Mouse (Mus musculus) granulocyte monocyte progenitor cell, adult 5-6 weeks (primary cell): ENCODE data around the gene Plk3. TPM values are rescaled to one million over a fixed set of nuclear protein-coding genes. Genes with fewer than 3 reads are reported as not detected.
A peak's percentile ranks its signal among the peaks of the same experiment; 100 is the strongest.

Experiments
- ATAC-seq: replicated peaks from 2 replicates; pipeline ENCODE4 v1.8.0; 2016; ENCODE audit warnings: mild to moderate bottlenecking, moderate TSS enrichment, inconsistent platforms; ENCODE audit not compliant: poor library complexity, severe bottlenecking
- total RNA-seq, 2 experiments: library from RNA; stranded (forward) in 1 of 2; stranded (reverse) in 1 of 2; fragments of 200-712, 200-1000 nt in 1 of 2; fragments of >200 nt in 1 of 2; fragmentation: Nextera tagmentation in 1 of 2; gene quantifications; 2 replicates each; pipeline ENCODE4 v1.2.3; 2014 to 2017

Gene Plk3
- total RNA-seq, 2 experiments from 2014 or later: 1.5 TPM

DNA sequence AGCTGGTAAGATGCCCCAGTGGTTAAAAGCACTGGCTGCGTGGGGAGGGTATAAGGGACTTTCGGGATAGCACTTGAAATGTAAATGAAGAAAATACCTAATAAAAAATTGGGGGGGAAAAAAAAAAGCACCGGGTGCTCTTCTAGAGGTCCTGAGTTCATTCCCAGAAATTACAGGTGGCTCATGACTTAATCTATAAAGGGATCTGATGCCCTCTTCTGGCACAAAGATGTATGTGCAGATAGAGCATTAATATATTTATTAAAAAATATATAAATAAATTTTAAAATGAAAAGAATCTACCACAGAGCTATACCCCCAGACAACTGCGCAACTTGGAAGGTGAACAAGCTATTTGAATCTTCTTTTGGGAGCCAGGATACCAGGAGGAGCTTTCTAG, 6.8 kb upstream of the Plk3 start:
- ATAC-seq: no peak

- ATAC-seq: peak; percentile 49; the same call in 1 of the 2 replicates
These were observed 5.5 kb upstream of the Plk3 start for GRCm38 (mm10) chr4:117139217-117139612.

DNA sequence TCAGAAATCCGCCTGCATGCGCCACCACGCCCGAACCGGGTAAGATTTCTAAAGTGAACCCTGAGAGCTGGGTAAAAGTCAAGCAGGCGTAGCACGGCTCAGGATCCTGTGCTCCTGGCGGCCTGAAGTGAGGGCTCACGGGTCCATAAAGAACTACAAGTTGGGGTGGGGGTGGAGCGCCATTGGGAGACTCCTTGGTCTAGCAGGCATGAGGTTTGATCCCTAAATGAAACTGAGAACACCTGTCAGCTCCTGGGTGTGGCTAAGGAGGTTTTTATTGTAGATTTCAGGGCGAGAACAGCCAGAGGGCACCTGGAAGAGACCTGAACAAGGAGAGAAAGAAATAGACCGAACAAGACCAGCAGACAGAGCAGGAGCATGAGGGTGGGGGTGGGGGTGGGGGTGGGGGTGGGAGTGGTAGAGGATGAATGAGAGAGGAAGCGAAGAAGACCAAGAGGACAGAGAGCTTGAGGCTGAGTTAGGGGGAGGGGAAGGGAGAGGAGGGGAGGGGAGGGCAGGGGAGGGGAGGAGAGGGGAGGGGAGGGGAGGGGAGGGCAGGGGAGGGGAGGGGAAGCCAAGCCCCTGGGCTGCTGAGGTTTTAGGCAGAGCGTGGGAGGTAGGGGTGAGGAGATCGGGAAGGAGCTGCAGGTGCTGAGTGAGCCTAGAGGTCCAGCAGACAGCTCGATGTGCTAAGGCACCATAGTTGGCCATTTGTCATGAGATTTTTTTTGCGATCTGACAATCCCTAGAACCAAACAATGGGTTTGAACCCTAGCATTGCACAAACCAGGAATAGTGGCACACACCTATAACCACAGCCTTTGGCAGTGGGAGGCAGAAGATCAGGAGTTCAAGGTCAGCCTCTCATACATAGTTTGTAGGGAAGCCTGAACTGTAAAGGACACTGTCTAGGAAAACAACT, 4.8 kb upstream of the Plk3 start:
- no peak for ATAC-seq

GRCm38 (mm10) chr4:117136034-117136433, 2.3 kb upstream of the Plk3 start:
- 0 out of 2 replicates have a peak, but pooled peaks have one; percentile 8 for ATAC-seq

DNA sequence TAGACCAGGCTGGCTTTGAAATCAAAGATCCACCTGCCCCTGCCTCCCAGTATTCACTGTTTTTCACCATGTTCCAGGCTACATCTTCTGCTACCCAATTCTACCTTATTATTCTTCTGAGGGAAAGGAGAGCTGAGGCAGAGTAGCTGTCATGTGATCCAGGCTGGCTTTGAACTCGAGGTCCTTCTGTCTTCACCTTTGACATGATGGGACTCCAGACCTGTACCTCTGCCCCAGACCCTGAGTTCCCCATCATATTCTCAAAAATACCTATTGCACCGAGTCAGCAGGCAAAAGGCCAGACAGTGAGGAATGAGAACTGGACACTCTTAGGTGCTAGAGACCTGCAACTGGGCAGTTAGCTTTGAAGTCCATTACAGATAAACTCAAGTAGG, 835 bp upstream of the Plk3 start:
- ATAC-seq: no peak

GRCm38 (mm10) chr4:117133366-117133796, 382 bp downstream of the Plk3 start:
- peak; percentile 13 for ATAC-seq

GRCm38 (mm10) chr4:117132794-117133143, 994 bp downstream of the Plk3 start:
- ATAC-seq: no peak

DNA sequence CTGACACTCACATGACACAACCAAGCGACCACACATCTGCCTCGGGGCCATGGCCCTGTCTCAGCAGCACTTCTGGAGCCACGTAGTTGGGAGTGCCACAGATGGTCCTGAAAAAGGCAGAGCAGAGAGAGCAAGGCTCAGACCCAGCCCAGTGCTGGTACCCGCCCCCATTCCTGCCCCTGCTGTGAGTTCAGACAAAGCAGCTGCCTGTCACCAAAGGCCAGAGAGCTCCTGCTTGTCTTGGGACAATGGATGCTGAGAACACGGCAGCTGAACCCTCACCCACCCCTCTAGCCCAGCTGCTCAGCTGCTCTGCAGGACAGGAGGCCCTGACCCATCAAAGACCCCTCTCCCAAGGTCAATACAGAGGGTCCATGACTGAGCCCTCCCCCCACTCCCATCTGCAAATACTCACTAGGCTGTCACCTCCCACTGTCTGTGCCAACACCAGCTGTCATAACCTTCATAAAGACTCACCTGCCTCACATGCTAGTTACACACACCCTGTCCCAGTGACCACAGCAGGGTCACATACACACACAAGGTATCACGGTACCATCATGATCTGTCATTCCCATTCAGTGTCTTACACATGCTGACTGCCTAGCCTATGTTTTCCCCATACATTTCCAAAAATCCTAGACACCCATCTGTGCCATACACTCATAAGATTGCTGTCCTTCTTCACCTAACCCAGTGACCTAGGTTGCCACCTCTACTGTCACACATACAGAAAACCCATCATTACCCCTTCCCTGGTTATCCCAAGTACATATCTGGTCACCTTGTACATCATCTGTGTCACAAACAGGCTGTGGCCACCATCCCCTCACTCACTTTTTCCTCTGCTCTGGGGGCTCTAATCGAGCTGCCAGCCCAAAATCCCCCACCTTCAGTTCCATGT, 1.6 kb downstream of the Plk3 start:
- no peak for ATAC-seq

GRCm38 (mm10) chr4:117131198-117131597, 2.6 kb downstream of the Plk3 start:
- ATAC-seq: no peak

DNA sequence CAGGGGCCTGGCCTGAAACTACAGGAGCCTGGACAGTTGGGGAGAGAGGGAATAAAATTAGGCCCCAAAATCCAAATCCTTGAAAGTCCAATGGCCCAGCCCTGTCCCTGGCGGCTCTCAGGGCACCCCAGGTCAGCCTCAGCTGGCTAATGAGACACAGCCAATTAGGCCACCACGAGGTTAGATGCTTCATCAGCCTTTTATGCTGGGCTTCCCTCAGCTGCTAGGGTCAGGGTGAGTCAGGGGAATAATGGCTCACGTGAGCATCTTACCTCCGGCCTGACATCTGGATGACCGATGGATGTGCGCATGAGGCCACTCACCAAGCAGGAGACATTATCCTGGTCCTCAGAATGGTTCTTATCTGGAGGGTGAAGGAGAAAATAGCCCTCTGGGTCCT, 3.0 kb downstream of the Plk3 start:
- ATAC-seq: no peak

- ATAC-seq: no peak
These were observed 5.6 kb downstream of the Plk3 start for GRCm38 (mm10) chr4:117127991-117128686.

GRCm38 (mm10) chr4:117126675-117127290, 7.0 kb downstream of the Plk3 start, which contains the start of gene Tctex1d4:
Gene Tctex1d4, plus strand, starts transcription at chr4:117126794.
- ATAC-seq: peak; percentile 33

DNA sequence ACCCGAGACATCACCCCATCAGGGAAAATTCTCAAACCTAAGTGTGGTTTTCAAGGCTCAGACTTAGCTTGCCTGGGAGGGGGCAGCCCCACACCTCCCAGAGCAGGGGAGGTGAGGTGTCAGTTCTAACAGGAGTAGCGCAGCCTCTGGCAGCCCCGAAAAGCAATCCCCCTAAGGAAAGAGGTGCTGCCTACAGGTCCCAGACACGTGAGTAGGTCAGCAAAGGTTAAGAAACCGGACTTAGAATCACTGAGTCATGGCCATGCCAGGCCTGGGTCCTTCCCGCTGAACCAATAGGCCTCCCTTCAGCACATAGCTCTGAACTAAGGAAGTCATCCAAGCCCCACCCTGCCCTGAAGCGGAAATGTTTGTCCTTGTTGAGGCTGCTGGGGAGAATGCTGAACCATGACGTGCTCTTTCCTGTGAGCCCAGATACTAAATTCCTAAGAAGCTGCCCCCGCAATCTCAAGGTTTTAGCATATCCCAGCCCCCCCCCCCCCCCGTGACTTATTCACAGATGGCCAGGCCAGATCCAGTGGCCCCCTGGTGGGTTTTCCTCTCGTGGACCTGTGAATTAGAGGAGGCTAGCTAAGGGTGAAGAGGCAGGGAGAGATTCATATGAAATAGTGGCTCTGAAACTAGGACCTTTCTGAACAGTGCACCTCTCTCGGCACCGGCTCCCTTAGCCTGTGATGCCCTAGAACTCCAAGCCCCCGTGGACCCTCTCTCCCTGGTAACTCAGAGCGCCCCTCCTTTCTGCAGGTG, 7.7 kb downstream of the Plk3 start:
- ATAC-seq: peak; percentile 60

DNA sequence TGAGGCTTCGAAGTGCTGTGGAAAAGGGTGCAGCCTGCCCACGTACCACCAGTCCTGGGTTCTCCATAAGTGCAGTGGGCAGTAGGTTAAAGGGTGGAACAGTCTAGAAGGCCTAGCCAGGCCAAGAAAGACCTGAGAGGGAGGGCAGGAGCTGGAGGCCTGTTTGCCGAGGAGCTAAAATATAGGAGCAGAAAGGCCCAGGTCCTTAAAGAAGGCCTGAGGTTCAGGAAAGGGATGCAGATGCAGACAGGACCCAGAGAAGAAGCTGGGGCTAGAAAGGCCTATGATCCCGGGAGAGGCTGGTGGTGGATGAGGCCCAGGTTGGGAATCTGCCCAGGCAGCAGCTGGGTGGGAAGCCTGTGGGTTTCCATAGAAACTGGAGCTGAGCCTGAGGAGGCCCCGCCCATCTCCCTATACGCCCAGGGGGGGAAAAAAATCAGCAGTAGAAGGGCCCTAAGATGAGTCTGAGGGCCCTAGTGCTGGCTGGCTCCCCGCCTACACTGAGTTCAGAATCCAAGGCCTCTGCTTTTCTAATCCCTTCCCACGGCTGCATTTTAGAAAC, 8.3 kb downstream of the Plk3 start, which contains the start of gene Btbd19:
TSS of gene Btbd19 (minus strand) at position 378 of the 562 bp plus-strand sequence.
- no peak for ATAC-seq

DNA sequence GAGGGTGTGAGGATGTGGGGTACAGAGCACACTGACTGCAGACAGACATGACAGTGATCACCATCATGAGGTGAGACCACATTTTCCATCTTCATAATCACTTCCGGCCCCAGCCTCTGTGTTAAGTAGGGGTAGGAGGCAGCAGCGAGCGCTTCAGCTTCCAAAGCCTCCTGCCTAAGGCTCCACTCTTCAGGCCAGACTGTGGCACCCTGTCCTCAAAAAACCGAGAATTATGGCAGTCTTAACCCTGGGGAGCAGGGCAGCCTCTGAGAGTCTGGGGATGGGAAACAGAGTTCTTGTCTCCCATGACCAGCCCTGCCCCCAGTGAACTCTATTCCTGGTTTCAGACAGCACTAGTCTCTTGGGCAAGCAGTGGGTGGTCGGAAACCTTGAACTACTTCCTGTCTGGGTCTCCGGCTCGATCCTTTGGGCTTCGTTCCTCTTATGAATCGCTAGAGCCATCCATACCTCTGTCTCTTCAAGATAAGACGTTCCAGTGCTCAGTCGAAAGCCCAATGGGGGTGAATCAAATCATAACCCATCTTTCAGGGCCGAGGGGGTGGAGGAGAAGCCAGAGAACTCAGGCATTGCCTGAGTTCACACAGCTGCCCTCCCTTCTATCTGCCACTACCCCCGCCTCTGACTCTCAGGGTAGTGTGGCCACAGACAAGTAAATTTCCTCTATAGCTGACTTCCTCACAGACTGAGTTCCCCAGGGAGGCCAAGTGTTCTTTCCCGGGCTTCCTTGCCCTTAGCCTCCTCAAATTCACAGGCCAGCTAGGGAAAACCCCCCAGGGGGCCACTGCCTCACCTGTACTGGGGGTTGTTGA, 9.0 kb downstream of the Plk3 start:
- ATAC-seq: peak; percentile 45

GRCm38 (mm10) chr4:117124218-117124517, 9.6 kb downstream of the Plk3 start:
- no peak for ATAC-seq

GRCm38 (mm10) chr4:117123546-117124217, 10.1 kb downstream of the Plk3 start:
- no peak for ATAC-seq

- ATAC-seq: no peak
These were observed 11.6 kb downstream of the Plk3 start for GRCm38 (mm10) chr4:117122209-117122608.
